Mouse (Mus musculus): Measurements from ENCODE around the gene Atxn10.

The Atxn10 gene

DNA sequence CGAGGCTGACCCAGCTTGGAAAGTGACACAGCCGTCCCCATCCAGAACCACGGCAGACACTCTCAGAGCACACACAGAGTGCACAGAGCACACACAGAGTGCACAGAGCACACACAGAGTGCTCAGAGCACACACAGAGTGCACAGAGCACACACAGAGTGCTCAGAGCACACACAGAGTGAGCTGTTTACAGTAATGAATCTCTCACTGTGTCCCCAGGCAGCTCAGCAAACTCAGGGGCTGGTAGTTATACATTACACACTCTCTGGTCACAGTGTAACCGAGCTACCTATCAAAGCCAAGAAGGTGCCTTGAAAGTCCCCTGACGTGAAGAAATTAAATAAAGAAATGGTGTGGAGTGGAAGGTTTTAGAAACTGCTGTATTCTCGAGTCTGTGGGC lies 133.4 kb downstream of the Atxn10 start:
- DNase-seq (ENCODE audit: low spot score in 2 of 2) = no peak

DNA sequence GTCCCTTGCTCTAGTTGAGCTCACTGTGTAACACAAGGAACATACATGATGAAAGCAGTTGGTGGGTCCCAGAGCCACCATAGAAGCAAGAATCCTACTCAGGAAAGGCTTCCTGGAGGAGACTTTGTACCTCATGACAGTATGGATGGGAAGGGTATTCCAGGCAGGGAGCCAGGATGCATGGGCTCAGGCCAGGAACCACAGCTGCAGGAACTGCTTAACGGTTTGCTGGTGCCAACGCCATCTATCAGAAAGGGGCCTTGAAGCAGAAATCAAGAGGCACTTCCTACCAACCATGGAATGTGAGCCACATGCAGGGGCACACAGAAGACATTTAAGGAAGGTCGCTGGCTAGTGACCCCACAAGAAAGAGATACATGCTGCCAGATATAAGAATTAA lies 138.7 kb downstream of the Atxn10 start:
- DNase-seq (ENCODE audit: low spot score in 2 of 2) = no peak

DNA sequence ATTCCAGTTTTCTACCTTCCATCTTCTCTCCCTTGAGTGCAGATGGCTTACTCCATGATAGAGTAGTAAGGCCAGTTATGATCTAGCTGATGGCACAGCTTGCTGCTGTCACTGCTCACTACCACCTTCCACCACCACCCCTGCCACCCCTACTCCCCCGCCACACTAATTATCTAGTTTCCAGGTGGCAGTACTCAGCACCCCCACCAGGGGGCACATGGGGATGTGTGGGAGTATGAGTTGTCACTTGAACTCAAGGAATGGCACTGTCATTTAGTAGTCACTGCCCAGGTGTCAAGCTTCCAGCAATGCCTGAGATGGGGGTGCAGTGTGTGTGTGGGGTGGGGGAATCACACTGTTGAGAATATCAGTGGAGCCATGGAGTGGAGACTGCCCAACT lies 141.5 kb downstream of the Atxn10 start:
- DNase-seq (ENCODE audit: low spot score in 2 of 2) = peak; percentile 41 to 77

DNA sequence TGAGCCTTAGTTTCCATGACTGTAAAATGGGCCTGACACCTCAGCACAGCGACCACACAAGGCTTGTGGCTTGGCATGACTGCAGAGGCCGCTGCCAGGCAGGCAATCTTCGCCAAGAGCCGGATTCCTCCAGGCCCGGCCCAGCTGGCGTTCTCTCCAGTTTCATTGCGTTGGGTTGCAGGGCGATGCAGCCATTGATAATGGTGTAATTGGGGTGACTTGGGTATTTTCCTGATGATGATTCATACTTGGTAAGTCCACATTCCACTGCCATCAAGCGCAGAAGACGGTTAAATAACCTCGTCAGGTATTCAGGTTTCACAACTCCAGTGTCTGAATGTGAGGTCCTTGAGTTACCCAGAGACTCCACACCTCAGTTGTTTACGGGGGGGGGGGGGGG lies 143.3 kb downstream of the Atxn10 start:
- DNase-seq (ENCODE audit: low spot score in 2 of 2) = no peak

DNA sequence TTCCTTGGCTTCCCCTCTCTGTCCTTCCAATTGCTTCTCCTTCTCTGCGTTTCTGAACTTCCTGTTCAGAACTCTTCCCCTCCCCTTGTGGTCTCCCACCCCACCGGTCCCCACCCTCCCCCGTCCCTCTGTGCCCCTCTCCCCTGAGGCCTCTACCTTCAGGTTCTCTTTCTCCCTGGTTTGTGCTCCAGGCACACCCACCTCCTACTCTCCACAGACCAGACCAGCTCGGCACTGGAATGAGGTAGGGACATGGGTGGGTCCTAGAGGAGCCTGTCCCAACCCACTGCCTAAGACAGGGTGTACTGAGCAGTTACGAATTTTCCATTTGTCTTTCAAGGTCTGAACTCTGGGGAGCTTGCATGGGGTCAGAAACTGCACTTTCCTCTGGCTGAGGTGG lies 143.9 kb downstream of the Atxn10 start:
- no peak for DNase-seq (ENCODE audit: low spot score in 2 of 2)

DNA sequence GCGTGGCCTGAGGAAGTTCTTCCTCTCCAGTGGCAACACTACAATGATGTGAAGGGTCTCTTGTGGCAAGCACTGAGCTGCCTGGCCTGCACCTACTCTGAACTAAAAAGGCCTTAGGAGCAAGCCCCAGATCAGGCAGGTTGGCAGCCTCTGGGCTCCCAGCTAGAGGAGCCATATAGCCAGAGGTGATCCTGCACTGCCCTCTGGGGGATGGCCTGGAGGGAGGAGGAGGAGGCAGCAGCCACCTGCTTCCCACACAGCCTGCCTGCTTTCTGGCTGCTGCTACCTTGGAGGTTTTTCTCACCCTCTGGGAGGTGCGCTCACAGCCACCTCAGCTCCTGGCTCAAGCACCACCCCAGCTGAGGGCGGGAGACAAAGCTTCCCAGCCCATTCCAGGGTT lies 144.6 kb downstream of the Atxn10 start:
- no peak for DNase-seq (ENCODE audit: low spot score in 2 of 2)

DNA sequence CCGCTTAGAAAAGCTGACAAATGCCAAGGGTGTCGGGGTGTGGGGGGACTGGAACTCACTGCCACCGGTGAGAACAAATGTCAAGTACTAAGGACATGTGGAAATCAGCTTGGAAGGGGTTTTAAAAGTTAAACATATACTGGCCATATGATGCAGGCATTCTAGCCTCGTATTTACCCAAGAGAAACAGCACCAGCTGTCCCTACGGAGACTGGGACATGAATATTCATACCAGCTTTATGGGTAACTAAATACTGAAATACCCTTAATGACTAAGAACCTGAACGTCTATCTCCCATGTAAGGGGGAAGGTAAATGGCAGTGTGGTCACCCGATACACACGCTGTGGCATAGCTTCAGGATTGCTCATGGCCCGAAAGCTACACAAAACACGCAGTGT lies 152.9 kb downstream of the Atxn10 start:
- DNase-seq (ENCODE audit: low spot score in 2 of 2) = no peak

DNA sequence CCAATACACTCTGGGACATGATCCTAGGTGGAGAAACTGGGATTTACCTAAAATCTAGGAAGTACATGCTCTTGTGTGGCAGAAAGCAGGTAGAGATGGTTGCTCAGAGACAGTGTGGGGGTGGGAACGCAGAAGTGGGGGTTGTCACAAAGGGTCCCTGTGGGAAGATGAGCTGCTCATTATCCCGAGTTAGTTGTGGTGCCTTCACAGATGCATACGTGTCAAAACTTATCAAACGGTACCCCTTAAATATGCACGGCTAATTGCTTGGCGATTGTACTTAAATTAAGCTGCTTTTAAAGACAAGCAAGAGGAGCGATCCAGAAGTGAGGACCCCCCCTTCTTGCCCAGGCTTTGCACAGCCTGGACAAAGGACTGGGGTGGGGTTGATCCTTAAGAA lies 153.7 kb downstream of the Atxn10 start:
- no peak for DNase-seq (ENCODE audit: low spot score in 2 of 2)

DNA sequence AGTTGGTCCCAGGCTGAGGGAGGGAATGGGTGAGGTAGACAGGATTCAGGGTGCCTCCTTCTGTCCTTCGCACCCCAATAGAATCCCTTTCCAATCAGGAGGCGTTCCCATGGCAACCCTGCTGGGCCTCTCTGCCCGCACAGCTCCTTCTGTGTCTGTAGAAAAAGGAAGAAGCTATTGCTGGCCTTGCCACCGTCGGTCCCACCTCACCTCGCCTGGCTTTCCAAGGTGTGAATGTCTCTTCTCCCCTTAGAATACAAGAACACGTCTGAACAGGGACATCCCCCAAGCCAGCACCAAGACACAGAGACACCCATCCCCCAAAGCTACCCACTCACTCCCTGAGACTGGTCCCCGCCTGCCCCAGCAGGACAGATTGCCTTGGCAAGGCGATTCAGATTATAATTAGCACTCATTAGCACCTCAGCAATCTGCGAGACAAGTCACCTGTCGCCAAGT lies 158.1 kb downstream of the Atxn10 start:
- no peak for DNase-seq (ENCODE audit: low spot score in 2 of 2)

DNA sequence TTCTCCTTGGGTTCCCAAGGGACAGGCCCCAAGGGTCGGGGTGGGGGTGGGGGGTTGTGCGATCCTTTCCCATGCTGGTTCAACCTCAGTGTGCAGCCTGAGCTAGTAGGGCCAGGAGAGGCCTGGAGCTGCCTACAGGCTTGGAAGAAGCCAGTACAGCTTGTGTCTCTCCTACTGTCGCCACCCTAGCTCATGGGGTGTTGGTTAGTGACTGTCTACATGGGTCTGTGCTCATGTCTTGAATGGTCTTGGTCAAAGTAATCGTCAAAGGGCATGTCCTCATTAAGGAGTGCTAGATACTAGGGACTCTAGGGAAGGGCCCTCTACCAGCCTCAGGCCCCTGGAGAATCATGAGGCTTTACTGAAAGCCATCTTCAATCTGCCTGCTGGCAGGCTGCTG lies 161.5 kb downstream of the Atxn10 start:
- no peak for DNase-seq (ENCODE audit: low spot score in 2 of 2)

DNA sequence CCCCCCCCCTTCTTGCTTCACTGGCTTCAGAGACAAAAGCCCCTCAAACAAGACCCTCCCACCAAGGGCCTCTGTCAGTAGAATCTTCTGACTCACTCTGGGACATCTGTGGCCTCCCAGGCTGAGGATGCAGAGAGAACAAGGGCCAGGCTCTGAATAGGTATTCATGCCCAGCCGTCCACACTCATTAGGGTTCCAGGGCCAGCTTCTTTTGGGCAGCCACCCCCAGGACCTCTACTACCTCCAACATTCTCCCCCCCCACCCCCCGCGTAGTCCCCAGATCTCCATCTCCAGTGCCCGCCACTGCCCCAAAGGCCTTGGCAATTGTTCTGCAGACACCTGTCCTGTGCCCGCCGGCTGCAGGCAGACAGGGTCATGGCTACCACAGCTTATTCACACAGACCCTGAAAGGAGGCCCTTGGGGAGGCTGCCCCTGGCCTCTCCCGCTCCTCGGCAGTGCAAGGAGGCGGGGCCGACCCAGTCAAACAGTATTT lies 162.0 kb downstream of the Atxn10 start:
- DNase-seq (ENCODE audit: low spot score in 2 of 2) = no peak

DNA sequence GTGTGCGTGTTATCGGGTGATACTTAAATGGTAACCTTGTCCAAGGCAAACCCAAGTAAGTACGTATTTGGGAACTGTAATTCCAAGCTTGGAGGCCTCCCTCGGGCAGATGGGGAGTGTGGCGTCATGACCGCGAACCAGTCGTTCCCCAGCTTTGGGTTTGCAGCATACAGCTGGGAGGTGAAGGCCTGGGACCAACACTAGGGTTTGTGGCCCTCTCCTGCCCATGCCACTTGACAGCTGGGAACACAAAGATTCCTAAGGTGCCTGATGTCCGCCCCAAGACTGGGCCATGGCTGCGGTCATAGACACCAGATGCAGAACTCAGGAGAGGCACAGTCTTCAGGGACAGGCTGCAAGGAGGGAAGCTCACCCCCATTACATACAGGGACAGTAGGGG lies 164.2 kb downstream of the Atxn10 start:
- no peak for DNase-seq (ENCODE audit: low spot score in 2 of 2)

DNA sequence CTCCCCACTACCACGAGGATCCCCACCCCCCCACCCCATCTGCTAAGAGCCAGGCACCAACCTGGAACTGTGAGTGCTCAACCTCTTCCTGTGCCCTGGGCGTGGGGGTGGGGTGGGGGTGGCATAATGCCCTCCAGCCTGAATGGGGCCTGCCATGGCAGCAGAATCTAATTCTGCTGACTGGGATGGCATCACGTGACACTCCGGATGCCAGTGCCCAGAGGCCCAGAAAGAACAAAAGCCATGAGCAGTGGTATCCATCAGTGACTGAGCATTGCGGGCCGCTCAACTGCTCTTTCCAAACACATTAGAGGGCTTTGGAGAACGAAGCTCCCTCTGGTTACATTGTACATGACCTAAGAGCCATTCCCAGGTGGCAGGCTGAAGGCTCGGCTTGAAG lies 167.1 kb downstream of the Atxn10 start, which contains the start of gene 7530416G11Rik:
Gene 7530416G11Rik, minus strand, starts transcription at position 101 of the 400 bp plus-strand sequence.
- DNase-seq (ENCODE audit: low spot score in 2 of 2) = no peak

DNA sequence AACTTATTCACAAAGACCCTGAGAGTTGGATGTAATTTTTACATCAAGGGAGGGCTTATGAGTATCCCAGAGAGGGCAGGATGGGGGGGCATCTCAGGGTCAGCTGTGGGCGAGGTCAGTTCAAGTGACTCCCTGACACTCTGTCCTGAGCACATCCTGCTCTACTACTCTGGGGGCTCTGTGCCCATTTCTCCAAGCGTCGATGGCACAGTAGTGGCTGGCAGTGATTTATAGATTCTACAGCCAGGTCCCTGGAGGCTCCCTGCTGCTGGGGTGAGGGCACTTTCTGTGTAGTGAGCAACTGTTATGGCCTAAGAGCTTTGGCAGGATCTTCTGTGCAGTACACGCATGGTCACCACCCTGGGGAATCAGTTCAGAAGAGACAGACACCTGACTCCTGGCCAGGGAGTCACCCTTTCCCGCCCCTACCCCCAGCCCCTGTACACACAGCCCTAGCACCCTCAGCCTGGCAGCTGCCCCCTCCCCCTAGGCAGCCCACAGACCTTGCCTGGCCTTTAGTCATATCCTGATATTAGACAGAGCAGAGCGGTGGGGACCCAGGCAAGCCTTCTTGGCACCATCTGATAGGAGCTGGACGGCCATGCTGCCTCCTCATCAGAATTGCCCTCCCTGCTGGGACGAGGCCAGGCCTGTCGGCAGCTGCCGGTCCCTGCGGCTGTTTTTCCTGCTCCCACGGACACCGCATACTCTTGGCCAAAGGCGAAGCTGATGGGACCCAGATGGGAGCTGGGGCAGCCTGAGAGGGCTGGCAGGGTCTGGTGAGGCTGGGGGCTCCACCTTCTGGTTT lies 169.3 kb downstream of the Atxn10 start:
- no peak for DNase-seq (ENCODE audit: low spot score in 2 of 2)

DNA sequence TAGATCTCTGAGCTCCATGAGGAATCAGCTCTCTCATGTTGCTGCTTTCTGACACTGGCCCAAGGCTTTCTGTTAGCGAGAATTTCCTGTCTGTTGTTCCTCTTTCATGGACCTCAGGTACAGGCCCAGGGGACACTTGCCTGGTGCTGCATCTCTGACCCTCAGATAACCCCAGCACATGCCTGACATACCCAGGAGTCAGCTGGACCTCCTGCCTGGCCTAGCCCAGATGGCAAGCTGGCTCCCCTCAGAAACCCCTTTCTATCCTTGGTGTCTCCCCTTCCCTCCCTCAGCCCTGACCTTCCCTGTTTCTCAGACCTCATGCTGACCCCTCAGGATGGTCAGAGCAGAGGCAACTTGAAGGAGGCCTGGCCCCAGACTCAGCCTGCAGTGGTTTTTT lies 170.6 kb downstream of the Atxn10 start:
- DNase-seq (ENCODE audit: low spot score in 2 of 2) = no peak

DNA sequence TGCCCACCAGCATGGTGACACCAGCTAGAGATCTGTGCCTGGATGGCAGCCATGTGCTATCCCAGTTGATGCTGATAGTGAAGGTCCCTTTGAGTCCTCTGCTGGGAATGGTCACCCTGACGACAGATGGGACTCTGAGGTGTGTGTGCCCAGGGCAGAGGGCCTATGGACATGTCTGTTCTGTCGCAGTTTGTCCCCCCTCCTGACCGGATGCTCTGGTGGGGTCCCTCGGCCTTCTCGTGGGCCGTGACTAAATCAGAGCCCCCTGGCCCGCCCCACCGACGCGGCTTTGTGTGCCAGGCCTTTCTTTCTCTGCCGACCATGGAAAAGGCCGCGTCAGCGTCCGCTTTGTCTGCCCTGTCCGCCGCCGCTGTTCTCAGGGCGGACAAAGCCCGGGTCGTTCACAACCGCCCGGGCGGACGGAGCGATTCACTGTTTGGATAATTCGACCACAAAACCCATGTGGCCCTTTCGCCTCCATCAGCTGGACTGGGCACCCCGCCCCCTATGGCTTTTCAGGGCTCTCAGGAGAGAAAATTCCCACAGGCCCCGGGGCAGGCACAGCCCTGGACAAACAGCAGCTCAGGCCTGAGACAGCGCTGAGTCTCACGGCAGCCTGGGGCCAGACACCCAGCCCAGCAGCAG lies 171.4 kb downstream of the Atxn10 start:
- DNase-seq (ENCODE audit: low spot score in 2 of 2) = no peak
